Mouse (Mus musculus): ENCODE results near the gene Fam120c. TPM values are rescaled to one million over a fixed set of nuclear protein-coding genes. Genes with fewer than 3 reads are reported as not detected.

Gene Fam120c
- 4.3 TPM for polyA plus RNA-seq (2017; shearing (Covaris generic))

DNA sequence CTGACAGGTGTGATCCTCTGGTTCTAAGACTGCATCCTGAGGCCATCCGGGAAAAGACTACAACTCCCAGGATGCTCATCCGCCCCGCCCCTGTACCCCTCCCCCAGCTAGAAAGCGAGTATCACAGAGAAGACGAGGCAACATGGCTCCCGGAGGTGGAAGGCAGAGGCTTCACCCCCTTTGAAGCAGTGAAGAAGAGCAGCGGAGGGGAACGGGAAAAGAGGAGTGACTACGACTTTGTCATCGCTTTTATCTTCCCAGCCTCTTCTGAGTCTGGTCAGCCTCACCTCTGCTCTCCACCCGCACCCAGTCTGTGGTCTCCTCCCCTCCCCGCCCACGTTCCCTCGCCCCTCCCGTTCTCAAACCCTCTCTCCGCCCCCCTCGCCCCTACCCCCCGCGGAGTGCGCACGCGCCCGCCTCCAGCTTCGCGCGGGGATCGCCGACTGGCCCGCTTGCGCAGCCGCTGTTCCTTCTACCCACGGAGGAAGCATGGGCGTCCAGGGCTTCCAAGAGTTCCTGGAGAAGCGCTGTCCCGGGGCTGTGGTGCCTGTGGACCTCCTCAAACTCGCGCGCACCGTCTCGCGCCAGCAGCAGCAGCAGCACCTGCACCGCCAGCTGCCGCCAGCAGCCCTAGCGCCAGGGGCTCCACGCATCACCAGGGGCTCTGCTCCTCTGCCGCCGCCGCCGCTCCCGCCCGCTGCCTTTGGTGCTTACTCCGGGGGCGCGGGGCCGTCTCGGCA, at the start of gene Fam120c:
TSS of gene Fam120c (plus strand) at position 415 of the 740 bp plus-strand sequence.

DNA sequence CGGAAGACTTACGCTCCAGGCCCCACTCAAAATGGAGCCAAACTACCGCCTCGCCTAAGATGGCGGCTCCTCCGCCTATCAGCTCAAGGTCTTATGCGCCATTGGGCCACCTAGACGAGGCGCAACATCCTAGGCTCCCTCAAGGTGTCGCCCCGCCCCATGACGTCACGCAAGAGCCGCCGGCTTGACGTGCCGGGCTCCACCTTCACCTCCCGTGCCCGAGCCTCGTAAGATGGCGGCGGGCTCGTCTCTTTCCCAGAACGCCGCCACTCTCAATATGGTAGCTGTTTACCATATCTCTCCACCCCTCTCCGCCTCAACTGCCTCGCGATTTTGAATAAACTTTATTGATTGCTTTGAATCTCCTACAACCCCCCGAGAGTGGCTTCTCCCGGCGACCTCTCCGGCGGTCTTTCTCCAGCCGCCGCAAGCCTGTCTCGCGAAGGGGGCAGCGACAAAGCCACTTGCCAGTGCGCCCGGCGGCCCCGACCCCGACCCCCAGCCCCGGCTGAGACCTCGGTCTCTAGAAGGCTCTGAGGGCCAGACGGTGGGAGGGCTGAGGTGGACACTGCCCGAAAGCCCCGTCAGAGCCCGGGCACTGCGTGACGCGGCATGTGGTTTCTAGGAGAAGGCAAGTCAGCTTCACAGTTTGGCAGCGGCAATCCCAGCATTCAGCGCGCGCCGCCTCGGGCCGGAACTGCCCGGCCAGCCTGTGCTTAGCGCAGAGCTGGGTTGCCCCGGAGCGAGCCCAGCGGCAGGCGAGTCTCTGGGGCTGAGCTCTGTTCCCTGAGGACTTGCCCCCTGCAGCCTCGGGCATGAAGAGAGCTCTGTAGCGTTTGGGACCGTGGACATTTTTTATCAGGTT, 176.7 kb downstream of the Fam120c start, which contains the start of gene Phf8:
TSS of gene Phf8 (plus strand) at position 215 of the 865 bp plus-strand sequence.

Other genes with a start within 250 kb of the Fam120c start
- gene Tsr2, start 247.6 kb upstream of the Fam120c start, polyA plus RNA-seq (2017; shearing (Covaris generic)): 25.0 TPM
- 0.08 TPM for gene Wnk3, start 146.1 kb upstream of the Fam120c start, polyA plus RNA-seq (2017; shearing (Covaris generic))
- gene Phf8, start 176.5 kb downstream of the Fam120c start, polyA plus RNA-seq (2017; shearing (Covaris generic)): 53.8 TPM